Mouse (Mus musculus) bone marrow, adult 2 months (tissue): ENCODE results near the gene Lyg2.

Experiments
- CTCF ChIP-seq: fragments of 200-500 bp; IDR thresholded peaks from 2 replicates; pipeline ENCODE4 v1.5.1; 2011; ENCODE audit warnings: low read length, control low read depth; ENCODE audit not compliant: control insufficient read depth, insufficient read depth
- POLR2A ChIP-seq: fragments of 200-500 bp; IDR thresholded peaks from 2 replicates; pipeline ENCODE4 v1.6.1; 2011; ENCODE audit warnings: low read depth, mild to moderate bottlenecking, control low read depth, low read length, borderline replicate concordance; ENCODE audit not compliant: control insufficient read depth

GRCm38 (mm10) chr1:37956690-37957431 lies 40.6 kb upstream of the Lyg2 start:
- no peak for TF ChIP-seq CTCF
- no peak for TF ChIP-seq POLR2A
